Mouse (Mus musculus): ENCODE measurements around the gene Tmed4.
A peak's percentile ranks its signal among the peaks of the same experiment; 100 is the strongest.

The Tmed4 gene

GRCm38 (mm10) chr11:6274387-6275093 is at the start of gene Tmed4:
Tmed4 (minus strand) TSS chr11:6274870.
- DNase-seq (ENCODE audit: low spot score), result peak; percentile 97

DNA sequence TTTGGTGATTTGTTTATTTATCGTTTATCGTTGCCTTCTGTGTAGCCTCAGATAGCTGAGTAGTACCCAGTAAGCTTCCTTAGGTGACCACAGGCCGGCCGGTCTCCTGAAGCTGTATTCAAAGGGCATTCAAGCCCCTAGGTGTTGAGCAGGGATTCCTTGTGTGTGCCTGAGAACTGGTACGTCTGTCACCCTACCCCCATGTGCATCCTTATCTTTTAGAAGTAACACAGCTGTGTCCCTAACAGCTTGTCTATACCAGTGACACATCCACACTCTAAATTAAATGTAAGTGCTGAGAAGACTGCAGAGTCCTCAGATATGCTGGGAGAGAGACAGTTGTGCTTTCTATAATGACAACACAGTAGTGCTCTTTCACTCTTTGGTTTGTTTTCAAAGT is 48.7 kb upstream of the Tmed4 start:
- DNase-seq (ENCODE audit: low spot score), result no peak

DNA sequence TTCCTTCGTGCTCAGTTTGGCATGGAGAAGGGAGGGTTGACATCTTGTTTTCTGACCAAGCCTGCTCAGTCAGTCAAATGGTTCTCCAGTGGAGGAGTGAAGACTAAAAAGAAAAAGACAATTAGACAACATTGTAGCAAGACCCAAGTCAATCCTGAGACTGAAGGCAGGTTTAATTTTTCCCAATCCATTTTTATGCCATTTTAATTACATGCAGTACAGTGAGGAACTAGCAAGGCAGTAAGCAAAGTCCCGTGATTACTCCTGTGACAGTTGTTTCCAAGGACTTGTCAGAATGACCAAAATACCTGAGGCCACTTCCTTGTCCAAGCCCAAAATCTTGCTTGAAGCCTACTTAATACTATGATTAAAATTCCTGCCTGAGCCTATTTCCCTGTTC is 47.4 kb upstream of the Tmed4 start:
- DNase-seq (ENCODE audit: low spot score), result no peak

GRCm38 (mm10) chr11:6319374-6319773 is 44.7 kb upstream of the Tmed4 start:
- no peak for DNase-seq (ENCODE audit: low spot score)

GRCm38 (mm10) chr11:6318559-6318958 is 43.9 kb upstream of the Tmed4 start:
- DNase-seq (ENCODE audit: low spot score), result no peak

GRCm38 (mm10) chr11:6316821-6317220 is 42.2 kb upstream of the Tmed4 start:
- DNase-seq (ENCODE audit: low spot score), result no peak

DNA sequence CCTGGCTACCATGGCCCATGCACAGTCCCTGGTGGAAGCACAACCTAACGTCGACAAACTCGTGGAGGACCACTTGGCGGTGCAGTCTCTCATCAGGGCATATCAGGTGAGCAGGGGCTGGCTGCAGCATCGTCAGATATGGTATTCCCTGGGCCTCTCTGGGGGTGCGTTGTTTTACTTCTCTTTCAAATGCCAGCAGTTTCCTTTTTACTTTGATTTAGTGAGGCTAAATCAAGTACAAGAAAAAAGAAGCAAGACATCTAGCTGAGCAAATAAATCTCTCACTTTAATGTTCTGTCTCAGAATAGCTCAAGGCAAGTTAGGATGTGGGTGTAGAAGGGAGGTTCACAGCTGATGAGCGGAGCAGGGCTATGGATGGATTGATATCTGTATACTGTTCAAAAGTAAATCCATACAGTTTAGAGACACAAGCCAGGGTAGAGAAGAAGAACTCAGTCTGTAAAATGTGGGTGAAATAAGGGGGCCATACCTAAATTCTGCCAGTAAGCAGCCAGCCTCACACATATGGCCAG is 39.3 kb upstream of the Tmed4 start:
- DNase-seq (ENCODE audit: low spot score), result no peak

DNA sequence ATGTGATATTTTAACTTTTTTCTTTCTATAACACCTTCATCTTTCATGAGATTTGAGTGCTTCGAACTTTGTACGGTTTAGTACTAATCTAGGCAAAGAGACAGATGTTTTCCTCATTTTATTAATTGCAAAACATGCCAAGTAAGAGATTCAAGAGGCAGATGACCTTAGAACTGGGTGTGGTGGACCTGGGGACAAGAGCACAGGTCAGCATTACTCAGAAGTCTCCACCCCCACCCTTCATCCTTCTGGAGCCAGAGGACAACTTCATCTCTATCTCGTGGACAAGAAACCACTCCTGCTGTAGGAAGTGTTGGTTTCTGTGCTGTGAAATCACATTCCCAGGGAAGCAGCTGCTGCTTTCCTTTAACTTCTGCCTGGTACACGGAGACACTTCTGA is 33.5 kb upstream of the Tmed4 start:
- DNase-seq (ENCODE audit: low spot score), result no peak

GRCm38 (mm10) chr11:6305943-6306430 is 31.3 kb upstream of the Tmed4 start:
- no peak for DNase-seq (ENCODE audit: low spot score)

DNA sequence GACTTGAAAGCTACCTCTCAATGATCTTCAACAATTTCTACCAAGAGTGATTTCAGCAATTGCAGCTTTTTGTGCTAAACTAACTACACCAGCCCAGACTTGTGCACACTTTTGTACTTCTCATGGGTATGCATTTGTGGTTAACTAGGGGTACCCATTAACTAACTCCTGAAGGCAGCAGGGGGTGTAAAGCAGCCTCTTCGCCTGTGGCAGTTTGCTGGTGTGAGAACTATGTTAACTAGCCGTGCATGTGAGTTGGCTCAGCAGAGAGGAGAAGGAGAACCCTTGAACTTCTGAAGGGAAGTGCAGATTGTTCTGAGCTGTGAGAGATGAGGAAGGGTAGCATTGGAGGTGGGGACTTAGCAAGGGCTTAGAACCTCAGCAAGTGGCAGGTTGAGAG is 28.1 kb upstream of the Tmed4 start:
- DNase-seq (ENCODE audit: low spot score), result no peak

DNA sequence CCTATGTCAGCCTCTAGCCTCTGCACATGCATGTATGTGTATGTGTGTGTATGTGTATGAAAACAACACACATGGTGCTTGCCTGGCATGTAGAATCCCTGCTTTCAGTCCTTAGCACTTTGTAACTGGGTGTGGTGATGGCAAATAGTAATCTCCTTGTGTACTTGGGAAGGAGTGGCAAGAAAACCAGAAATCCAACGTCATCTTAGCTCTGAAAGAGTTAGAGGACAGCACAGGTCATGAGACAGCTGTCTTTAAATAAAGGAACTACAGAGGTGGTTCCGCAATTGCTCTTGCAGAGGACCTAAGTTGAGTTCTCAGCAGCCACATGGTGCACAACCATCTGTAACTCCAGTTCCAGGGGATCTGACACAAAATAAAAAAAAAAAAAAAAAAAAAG is 24.8 kb upstream of the Tmed4 start:
- DNase-seq (ENCODE audit: low spot score), result no peak

GRCm38 (mm10) chr11:6296077-6296476 is 21.4 kb upstream of the Tmed4 start:
- DNase-seq (ENCODE audit: low spot score), result no peak

DNA sequence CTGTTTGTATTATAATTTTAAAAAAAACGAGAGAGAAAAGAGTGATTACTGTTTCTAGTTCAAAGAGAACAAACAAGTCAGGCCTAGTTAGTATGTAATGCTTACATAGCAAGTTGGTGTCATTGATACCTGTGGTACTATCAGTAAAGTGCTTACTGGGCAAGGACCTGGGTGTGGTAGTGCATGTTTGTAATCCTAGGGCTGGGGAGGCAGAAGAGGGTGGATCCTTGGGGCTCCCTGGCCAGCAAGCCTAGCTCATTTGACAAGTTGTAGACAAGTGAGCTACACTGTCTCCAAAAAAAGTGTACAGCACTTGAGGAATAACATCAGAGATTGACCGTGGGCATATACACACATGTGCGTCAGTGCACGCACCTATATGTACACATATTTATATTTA is 20.0 kb upstream of the Tmed4 start:
- no peak for DNase-seq (ENCODE audit: low spot score)

- no peak for DNase-seq (ENCODE audit: low spot score)
Observed at GRCm38 (mm10) chr11:6293601-6294000, 18.9 kb upstream of the Tmed4 start.

DNA sequence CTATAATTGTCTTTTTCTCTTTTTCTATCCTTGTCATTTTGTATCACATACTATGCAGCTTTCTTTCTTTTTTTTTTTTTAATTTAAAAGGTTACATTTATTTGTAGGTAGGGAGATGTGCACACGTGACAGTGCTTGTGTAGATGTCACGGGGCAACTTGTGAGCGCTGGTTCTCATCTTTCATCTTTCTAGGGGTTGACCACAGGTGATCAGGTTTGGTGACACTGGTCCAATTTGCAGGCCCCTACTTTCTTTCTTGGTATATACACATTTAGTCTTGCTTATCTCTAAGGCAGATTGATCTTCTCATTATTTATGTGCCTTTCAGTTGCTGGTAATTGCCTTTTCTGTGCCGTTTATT is 18.3 kb upstream of the Tmed4 start:
- DNase-seq (ENCODE audit: low spot score), result no peak

- no peak for DNase-seq (ENCODE audit: low spot score)
Observed at GRCm38 (mm10) chr11:6292116-6292987, 17.7 kb upstream of the Tmed4 start.

DNA sequence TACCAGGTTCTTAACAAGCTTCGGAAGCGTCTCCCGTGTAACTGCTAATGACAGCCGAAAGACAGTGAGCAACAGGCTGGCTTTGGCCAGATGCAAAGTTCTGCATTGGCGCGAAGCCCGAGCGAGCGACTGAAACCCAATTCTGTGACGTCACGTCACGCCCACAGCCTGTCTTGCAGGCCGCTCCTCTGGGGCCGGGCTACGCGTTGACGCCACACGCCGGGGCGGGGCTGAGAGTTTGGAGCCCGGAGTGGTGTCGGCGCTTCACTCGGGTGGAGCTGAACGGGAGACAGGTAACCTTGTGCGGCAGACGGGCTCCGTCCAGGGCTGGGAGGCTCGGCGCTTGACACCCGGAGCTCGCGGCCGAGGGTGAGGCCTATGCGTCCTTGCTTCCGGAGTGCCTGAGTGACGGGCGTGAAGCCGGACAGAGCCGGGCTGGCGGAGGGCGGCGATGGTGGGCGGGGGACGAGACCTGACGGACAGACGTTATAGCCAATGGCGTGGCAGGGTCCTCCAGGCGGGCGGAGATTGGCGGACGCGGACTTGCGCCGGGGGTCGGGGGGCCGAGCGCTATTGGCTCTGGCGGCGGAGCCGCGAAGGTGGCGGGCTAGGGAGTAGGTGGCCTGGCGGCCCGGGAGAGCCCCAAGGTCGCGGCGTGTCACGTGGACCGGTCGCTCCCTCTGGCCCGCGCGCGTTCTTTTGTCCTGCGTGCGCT is 16.9 kb upstream of the Tmed4 start, which contains the start of gene Ogdh:
Gene Ogdh (plus strand): TSS at position 233 of the 715 bp plus-strand sequence.
- DNase-seq (ENCODE audit: low spot score), result peak; percentile 99

DNA sequence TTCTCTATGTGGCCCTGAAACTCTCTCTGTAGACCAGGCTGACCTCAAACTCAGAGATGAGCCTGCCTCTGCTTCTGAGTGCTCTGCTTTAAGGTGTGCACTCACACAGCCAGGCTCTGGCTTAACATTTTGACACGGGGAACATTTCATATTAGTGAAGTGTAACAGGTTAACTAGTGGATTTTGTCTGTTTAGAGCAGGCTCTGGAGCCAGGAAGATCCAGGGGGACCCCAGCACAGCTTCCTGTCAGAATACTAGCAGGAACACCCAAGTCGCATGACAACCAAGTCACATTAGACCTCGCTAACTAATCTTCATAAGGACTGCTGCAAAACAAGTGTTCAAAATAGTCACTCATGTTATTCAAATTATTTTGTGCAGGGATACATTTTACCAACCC is 16.2 kb upstream of the Tmed4 start:
- no peak for DNase-seq (ENCODE audit: low spot score)

- no peak for DNase-seq (ENCODE audit: low spot score)
Observed at GRCm38 (mm10) chr11:6290138-6290537, 15.5 kb upstream of the Tmed4 start.

GRCm38 (mm10) chr11:6282940-6283339 is 8.3 kb upstream of the Tmed4 start:
- DNase-seq (ENCODE audit: low spot score), result no peak

GRCm38 (mm10) chr11:6276466-6276865 is 1.8 kb upstream of the Tmed4 start:
- no peak for DNase-seq (ENCODE audit: low spot score)

- DNase-seq (ENCODE audit: low spot score), result no peak
Observed at GRCm38 (mm10) chr11:6275094-6275484, 419 bp upstream of the Tmed4 start.
